Mouse (Mus musculus) spleen, adult 2 months (tissue): ENCODE data around the gene Tbc1d10b.

ENCODE experiments used
- CTCF ChIP-seq: fragments of 200-500 bp; IDR thresholded peaks from 2 replicates; pipeline ENCODE4 v1.5.1; 2011; ENCODE audit warnings: mild to moderate bottlenecking, inconsistent platforms; ENCODE audit not compliant: insufficient read depth, insufficient read length, insufficient replicate concordance; ENCODE audit errors: extremely low read depth
- POLR2A ChIP-seq: fragments of 200-500 bp; IDR thresholded peaks from 2 replicates; pipeline ENCODE4 v1.6.1; 2011; ENCODE audit warnings: low read depth, low read length, inconsistent platforms

DNA sequence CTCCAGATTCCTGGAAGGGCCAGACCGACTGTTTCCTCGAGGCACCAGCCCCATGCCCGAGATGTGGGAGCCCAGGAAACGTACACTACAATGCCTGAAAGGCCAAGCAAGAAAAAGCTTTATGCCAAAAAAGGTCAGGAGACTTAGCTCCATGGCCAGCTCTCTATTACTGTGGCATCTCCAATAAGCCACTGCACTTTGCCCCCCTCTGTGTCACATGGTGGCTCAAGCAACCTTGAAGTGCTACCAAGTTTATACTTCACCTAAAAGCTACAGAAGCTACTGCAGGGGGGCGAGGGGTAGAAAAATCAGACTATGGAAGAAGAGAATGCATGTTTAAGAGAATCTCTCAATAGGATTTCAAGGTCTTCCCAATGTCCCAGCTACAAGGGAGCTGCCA lies 15.3 kb downstream of the Tbc1d10b start:
- no peak for TF ChIP-seq CTCF
- TF ChIP-seq POLR2A: no peak
